15 mouse cellular contexts compared by ENCODE assay signal in genomic region chr10:40442076-40442475, GRCm38 (mm10).
"Had no signal": no experiment of that assay in that cellular context is flagged by ENCODE, and none has a peak within 500 bp of the region (broad histone marks: within the 10 kb centered on the region; RNA-seq: fewer than 3 reads in every experiment).

No protein-coding gene starts in this region.

- H3K36me3 ChIP-seq: liver, embryonic 15.5 days; midbrain, embryonic 15.5 days had no signal

- H3K4me2 ChIP-seq: liver, embryonic 11.5 days; liver, embryonic 15.5 days; midbrain, embryonic 15.5 days had no signal

- H3K9ac ChIP-seq: liver, embryonic 15.5 days; midbrain, embryonic 15.5 days had no signal

- H3K27me3 ChIP-seq: liver, embryonic 15.5 days; midbrain, embryonic 15.5 days had no signal

- DNase-seq: kidney, adult 8-10 months; kidney, postnatal 25 days; layer of hippocampus, adult 9-11 months; lung, adult 2 months; lung, postnatal 36 days; right cerebral cortex, adult 18-20 months; right cerebral cortex, postnatal 25 days; thymus, adult 2 months; thymus, postnatal 36 days had no signal

- H3K27ac ChIP-seq: limb, embryonic 10.5 days; liver, embryonic 15.5 days; midbrain, embryonic 10.5 days; midbrain, embryonic 15.5 days had no signal

- H3K4me3 ChIP-seq: limb, embryonic 10.5 days; liver, embryonic 15.5 days; midbrain, embryonic 10.5 days; midbrain, embryonic 15.5 days had no signal

- H3K9me3 ChIP-seq: limb, embryonic 10.5 days; liver, embryonic 15.5 days; midbrain, embryonic 10.5 days; midbrain, embryonic 15.5 days had no signal

- ATAC-seq: lung, postnatal 0 days; midbrain, embryonic 15.5 days had no signal
